Mouse (Mus musculus): Measurements from ENCODE around the gene Ppil1. TPM values are rescaled to one million over a fixed set of nuclear protein-coding genes. Genes with fewer than 3 reads are reported as not detected.

The Ppil1 gene
- 171 and 182 TPM in 2 replicates for polyA plus RNA-seq (2015; fragmentation: Nextera tagmentation; extraction: Ambion mirVana)

- Histone ChIP-seq H3K36me3 (peaks cover 22% of the 10 kb centered on the region), H3K4me3 (replicated peaks) (peak within 1 kb of the TSS; percentile 63), H3K9ac (peak within 1 kb of the TSS; percentile 71), H3K4me1 (peaks cover 54% of the 10 kb centered on the region), H3K27me3 (no peaks in the 10 kb centered on the region), H3K9me3 (replicated peaks) (no peaks in the 10 kb centered on the region), H3K27ac (peak within 1 kb of the TSS; percentile 100), H3K4me2 (peak within 1 kb of the TSS; percentile 76)
- 6% methylated on average over 38 of the region's 38 CpGs for WGBS
- ATAC-seq (replicated peaks; ENCODE audit: low FRiP score) = peak; percentile 68; the same call in 1 of the 2 replicates
These were observed at the start of gene Ppil1 for GRCm38 (mm10) chr17:29263840-29264633. TSS of gene Ppil1 (minus strand) at chr17:29264186.

- ATAC-seq (replicated peaks; ENCODE audit: low FRiP score) = no peak
- Histone ChIP-seq H3K9me3 (replicated peaks) (no peaks in the 10 kb centered on the region; the same call in 1 of the 2 replicates), H3K36me3 (no peaks in the 10 kb centered on the region), H3K27ac (no peak overlapping the region), H3K9ac (no peak overlapping the region), H3K4me1 (peaks cover 21% of the 10 kb centered on the region), H3K4me3 (replicated peaks) (no peak overlapping the region), H3K27me3 (no peaks in the 10 kb centered on the region), H3K4me2 (no peak overlapping the region)
These were observed 49.3 kb upstream of the Ppil1 start for GRCm38 (mm10) chr17:29313300-29313699.

DNA sequence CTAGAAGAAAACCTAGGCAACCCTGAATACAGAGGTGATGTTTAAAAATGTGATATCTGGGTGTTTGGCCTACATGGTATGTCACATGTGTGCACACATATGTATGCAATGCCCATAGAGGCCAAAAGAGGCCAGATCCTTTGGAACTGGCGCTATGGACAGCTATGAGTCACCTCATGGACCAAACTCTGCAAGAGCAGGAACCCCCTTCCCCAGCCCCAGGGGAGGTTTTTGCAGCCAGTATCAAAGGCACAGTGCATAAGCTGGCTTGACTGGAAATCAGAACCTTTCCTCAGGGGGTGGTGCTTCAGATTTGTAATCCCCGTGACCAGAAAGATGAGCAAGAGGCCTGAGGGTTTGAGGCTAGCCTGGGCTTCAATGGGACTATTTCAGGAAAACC is 48.1 kb upstream of the Ppil1 start:
- no peaks in the 10 kb centered on the region for H3K27me3 ChIP-seq

DNA sequence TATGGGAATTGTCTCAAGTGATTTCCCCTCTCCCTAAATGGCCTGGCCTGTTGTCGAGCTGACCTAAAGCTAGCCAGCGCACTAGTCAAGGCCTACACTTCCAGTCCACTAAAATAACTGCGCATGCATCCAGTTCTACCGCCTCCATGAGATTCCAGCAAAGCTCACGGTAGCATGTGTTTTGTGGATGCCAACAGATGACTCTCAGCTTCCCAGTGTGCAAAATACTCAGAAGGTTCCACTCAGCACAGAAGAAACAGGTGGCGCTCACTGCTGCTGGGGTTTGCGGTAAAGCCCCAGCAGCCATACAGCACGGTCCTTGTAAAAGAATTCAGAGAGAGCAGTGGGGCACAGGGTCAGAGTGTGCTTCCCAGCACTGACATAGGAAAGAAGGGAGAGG is 47.6 kb upstream of the Ppil1 start:
- 88% methylated on average over 8 of the region's 8 CpGs for WGBS
- no peak for ATAC-seq (replicated peaks; ENCODE audit: low FRiP score)
- Histone ChIP-seq H3K9me3 (replicated peaks) (no peaks in the 10 kb centered on the region; the same call in 1 of the 2 replicates), H3K4me2 (no peak overlapping the region), H3K4me3 (replicated peaks) (no peak overlapping the region), H3K27ac (no peak overlapping the region), H3K4me1 (peaks cover 28% of the 10 kb centered on the region), H3K27me3 (no peaks in the 10 kb centered on the region), H3K36me3 (no peaks in the 10 kb centered on the region), H3K9ac (no peak overlapping the region)

More for the DNA sequence above, 48.1 kb upstream of the Ppil1 start:
- no peaks in the 10 kb centered on the region; the same call in 1 of the 2 replicates for H3K9me3 ChIP-seq (replicated peaks)
- H3K36me3 ChIP-seq = no peaks in the 10 kb centered on the region
- H3K9ac ChIP-seq = no peak overlapping the region
- 90% methylated on average over 2 of the region's 2 CpGs for WGBS
- no peak overlapping the region for H3K4me3 ChIP-seq (replicated peaks)
- H3K4me1 ChIP-seq = peaks cover 28% of the 10 kb centered on the region
- no peak overlapping the region for H3K4me2 ChIP-seq
- ATAC-seq (replicated peaks; ENCODE audit: low FRiP score) = no peak
- H3K27ac ChIP-seq = no peak overlapping the region

GRCm38 (mm10) chr17:29310056-29310623 is 46.2 kb upstream of the Ppil1 start:
- Histone ChIP-seq H3K36me3 (no peaks in the 10 kb centered on the region), H3K27ac (no peak overlapping the region), H3K4me2 (no peak overlapping the region), H3K27me3 (no peaks in the 10 kb centered on the region), H3K9ac (no peak overlapping the region), H3K4me1 (peaks cover 22% of the 10 kb centered on the region), H3K9me3 (replicated peaks) (no peaks in the 10 kb centered on the region; the same call in 1 of the 2 replicates), H3K4me3 (replicated peaks) (no peak overlapping the region)
- no peak for ATAC-seq (replicated peaks; ENCODE audit: low FRiP score)
- 59% methylated on average over 21 of the region's 21 CpGs for whole genome bisulfite sequencing

DNA sequence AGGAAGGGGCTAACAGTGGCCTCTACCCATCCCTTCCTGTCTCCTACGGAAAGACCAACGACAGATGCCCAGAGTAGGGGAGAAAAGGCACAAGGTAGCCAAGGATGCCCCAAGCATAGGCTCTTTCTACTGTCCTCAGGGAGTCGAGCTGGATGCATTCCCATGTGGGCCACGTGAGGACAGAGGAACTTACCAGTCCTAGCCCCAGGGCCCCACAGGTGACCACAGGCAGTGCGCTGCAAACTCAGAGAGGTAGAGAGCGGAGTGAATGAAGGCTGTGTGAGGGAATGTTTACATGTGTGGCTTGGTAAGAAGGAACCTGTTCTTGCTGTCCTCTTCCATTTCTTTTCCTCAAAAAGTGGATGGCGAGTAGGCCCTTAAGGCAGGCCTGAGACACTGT is 41.9 kb upstream of the Ppil1 start:
- WGBS = 68% methylated on average over 7 of the region's 7 CpGs
- Histone ChIP-seq H3K36me3 (peaks cover 9% of the 10 kb centered on the region), H3K27me3 (no peaks in the 10 kb centered on the region), H3K4me2 (peak overlapping the region; percentile 17; the same call in 1 of the 2 replicates), H3K27ac (no peak overlapping the region), H3K9me3 (replicated peaks) (no peaks in the 10 kb centered on the region), H3K9ac (no peak overlapping the region), H3K4me1 (peaks cover 62% of the 10 kb centered on the region), H3K4me3 (replicated peaks) (no peak overlapping the region)
- ATAC-seq (replicated peaks; ENCODE audit: low FRiP score) = no peak

GRCm38 (mm10) chr17:29305058-29305806 is 41.2 kb upstream of the Ppil1 start:
- no peak overlapping the region for H3K4me3 ChIP-seq (replicated peaks)
- peaks cover 15% of the 10 kb centered on the region for H3K36me3 ChIP-seq
- peaks cover 62% of the 10 kb centered on the region for H3K4me1 ChIP-seq
- H3K9ac ChIP-seq = no peak overlapping the region
- peak overlapping the region; percentile 32 for H3K27ac ChIP-seq
- no peak for ATAC-seq (replicated peaks; ENCODE audit: low FRiP score)
- H3K4me2 ChIP-seq = peak overlapping the region; percentile 17; the same call in 1 of the 2 replicates
- no peaks in the 10 kb centered on the region for H3K27me3 ChIP-seq
- no peaks in the 10 kb centered on the region for H3K9me3 ChIP-seq (replicated peaks)
- 20% methylated on average over 15 of the region's 15 CpGs for WGBS

DNA sequence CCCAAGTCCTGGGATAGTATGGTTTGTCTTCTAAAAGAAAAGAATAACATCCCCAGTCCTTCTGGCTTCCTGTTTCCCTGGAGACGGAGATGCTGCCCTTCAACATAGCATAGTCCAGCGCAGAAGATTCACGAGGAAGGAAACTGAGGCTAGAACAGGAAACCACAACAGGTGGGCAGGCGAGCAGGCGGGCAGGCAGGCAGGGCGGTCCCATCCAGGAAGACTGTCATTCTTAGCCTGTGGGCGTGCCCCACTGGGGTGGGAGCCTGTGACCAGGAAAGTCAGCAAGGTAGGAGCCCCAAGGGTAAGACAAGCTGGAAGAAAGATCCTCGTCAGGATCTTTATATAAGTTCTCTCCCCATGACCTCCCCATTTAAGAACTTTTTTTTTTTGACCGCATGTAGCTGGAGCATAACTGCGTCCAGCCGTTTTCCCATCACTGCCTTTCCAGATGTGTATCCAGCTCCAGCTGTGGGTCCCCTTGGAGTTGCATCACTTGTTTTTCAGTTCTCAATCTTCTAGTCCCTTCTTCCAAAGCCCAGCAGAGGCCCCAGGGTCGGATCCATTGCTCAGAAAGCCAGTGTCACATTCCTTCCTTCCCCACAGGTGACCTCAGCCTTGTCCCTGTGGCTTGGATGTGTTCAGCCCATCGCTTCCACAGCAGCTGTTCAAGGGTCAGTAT is 40.5 kb upstream of the Ppil1 start:
- ATAC-seq (replicated peaks; ENCODE audit: low FRiP score) = no peak
- Histone ChIP-seq H3K27ac (peak overlapping the region; percentile 32), H3K9ac (no peak overlapping the region)

GRCm38 (mm10) chr17:29303856-29304255 is 39.9 kb upstream of the Ppil1 start:
- ATAC-seq (replicated peaks; ENCODE audit: low FRiP score) = no peak
- no peak overlapping the region for H3K4me2 ChIP-seq
- peaks cover 26% of the 10 kb centered on the region for H3K36me3 ChIP-seq
- no peak overlapping the region for H3K4me3 ChIP-seq (replicated peaks)
- 86% methylated on average over 3 of the region's 3 CpGs for WGBS
- peak overlapping the region; percentile 79 for H3K27ac ChIP-seq
- no peaks in the 10 kb centered on the region for H3K27me3 ChIP-seq
- no peaks in the 10 kb centered on the region for H3K9me3 ChIP-seq (replicated peaks)
- peaks cover 76% of the 10 kb centered on the region for H3K4me1 ChIP-seq
- H3K9ac ChIP-seq = no peak overlapping the region

More for the DNA sequence above, 40.5 kb upstream of the Ppil1 start:
- Histone ChIP-seq H3K4me3 (replicated peaks) (no peak overlapping the region), H3K36me3 (peaks cover 22% of the 10 kb centered on the region), H3K9me3 (replicated peaks) (no peaks in the 10 kb centered on the region), H3K4me1 (peaks cover 69% of the 10 kb centered on the region), H3K4me2 (no peak overlapping the region), H3K27me3 (no peaks in the 10 kb centered on the region)
- 47% methylated on average over 13 of the region's 13 CpGs for WGBS

DNA sequence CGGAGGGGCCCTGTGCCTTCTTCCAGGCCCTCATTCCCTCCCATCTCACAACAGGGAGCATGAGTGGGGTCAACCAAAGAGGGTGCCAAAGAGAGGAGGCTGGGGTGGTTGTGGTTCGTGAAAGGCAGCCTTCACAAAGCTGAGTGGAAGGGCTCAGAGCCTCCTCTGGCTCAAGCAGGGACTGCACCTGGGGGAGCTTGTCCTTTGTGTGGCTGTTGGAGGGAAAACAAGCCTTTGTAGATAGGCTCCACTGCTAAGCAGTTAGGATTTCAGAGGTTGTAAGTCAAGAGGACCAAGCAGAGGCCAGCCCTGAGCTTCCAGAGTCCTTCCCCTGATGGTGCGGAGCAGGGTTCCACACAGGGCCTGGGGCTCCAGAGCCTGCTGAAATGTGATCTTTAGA is 39.1 kb upstream of the Ppil1 start:
- Histone ChIP-seq H3K27ac (peak overlapping the region; percentile 79), H3K4me3 (replicated peaks) (no peak overlapping the region), H3K4me1 (peaks cover 81% of the 10 kb centered on the region), H3K27me3 (no peaks in the 10 kb centered on the region), H3K36me3 (peaks cover 32% of the 10 kb centered on the region), H3K9ac (no peak overlapping the region), H3K9me3 (replicated peaks) (no peaks in the 10 kb centered on the region), H3K4me2 (no peak overlapping the region)
- 32% methylated on average over 3 of the region's 3 CpGs for WGBS
- ATAC-seq (replicated peaks; ENCODE audit: low FRiP score) = peak; percentile 43; the same call in 1 of the 2 replicates

DNA sequence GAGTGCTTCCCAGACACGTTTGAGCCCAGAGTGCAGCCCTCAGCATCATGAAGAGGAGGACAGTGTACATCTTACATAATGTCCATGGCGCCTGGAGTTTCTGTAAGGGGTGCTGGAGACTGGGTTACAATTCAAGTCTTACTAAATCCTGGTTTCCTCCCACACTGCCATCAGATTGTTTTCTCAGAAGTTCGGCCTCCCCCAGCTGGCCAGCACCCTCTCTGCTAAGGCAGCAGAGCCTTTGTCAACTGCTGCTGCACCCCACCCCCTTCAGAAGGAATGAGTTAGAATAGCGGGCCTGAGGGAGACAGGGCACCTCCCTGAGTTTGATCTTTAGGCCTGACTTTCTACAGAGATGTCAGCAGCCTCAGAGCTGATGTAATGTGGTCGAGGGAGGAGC is 38.2 kb upstream of the Ppil1 start:
- no peak; the same call in 1 of the 2 replicates for ATAC-seq (replicated peaks; ENCODE audit: low FRiP score)
- H3K4me1 ChIP-seq = peaks cover 82% of the 10 kb centered on the region
- H3K4me2 ChIP-seq = no peak overlapping the region
- no peaks in the 10 kb centered on the region for H3K27me3 ChIP-seq
- no peak overlapping the region for H3K4me3 ChIP-seq (replicated peaks)
- no peak overlapping the region for H3K9ac ChIP-seq
- H3K9me3 ChIP-seq (replicated peaks) = no peaks in the 10 kb centered on the region
- WGBS = 35% methylated on average over 5 of the region's 5 CpGs
- peak overlapping the region; percentile 79 for H3K27ac ChIP-seq
- peaks cover 35% of the 10 kb centered on the region for H3K36me3 ChIP-seq
